Mouse (Mus musculus): ENCODE data around the gene Tldc2. TPM values are rescaled to one million over a fixed set of nuclear protein-coding genes. Genes with fewer than 3 reads are reported as not detected.
A peak's percentile ranks its signal among the peaks of the same experiment; 100 is the strongest.

Tldc2 gene
- polyA plus RNA-seq, 1 experiment: 6.0 TPM

DNA sequence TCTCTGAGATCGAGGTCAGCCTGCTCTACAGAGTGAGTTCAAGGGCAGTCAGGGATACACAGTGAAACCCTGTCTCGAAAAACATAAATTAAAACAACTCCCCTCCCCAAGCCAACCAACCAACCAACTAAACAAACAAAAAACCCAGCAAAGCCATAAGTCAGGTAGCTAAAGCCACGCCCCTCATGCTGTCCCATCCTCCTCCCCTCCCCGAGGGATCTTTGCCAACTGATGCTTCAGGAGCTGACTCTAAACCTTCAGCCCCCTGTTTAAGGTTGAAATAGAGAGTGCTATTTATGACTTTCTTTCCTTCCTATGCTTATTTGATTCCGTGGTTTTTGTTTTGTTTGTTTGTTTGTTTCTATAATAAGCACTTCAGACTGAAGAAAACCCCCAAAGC lies 39.9 kb upstream of the Tldc2 start:
- DNase-seq: peak; percentile 35 to 49
- TF ChIP-seq POLR2A (IDR thresholded peaks at IDR 0.05; ENCODE audit: borderline replicate concordance, insufficient read depth, low read length) (no peak), CTCF (IDR thresholded peaks at IDR 0.05; ENCODE audit: borderline replicate concordance, insufficient read depth, low read depth, low read length) (no peak)
- WGBS: 57% methylated on average over 5 of the region's 5 CpGs
- H3K4me3 ChIP-seq (replicated peaks; ENCODE audit: insufficient read depth, low read depth, low read length): no peak overlapping the region
- H3K27me3 ChIP-seq (ENCODE audit: control insufficient read depth, insufficient read depth, low read length): no peaks in the 10 kb centered on the region
- H3K4me1 ChIP-seq (ENCODE audit: control insufficient read depth, insufficient read depth, low read length): peaks cover 45% of the 10 kb centered on the region
- peak overlapping the region; percentile 57 for H3K27ac ChIP-seq (ENCODE audit: insufficient read depth, low read length)

DNA sequence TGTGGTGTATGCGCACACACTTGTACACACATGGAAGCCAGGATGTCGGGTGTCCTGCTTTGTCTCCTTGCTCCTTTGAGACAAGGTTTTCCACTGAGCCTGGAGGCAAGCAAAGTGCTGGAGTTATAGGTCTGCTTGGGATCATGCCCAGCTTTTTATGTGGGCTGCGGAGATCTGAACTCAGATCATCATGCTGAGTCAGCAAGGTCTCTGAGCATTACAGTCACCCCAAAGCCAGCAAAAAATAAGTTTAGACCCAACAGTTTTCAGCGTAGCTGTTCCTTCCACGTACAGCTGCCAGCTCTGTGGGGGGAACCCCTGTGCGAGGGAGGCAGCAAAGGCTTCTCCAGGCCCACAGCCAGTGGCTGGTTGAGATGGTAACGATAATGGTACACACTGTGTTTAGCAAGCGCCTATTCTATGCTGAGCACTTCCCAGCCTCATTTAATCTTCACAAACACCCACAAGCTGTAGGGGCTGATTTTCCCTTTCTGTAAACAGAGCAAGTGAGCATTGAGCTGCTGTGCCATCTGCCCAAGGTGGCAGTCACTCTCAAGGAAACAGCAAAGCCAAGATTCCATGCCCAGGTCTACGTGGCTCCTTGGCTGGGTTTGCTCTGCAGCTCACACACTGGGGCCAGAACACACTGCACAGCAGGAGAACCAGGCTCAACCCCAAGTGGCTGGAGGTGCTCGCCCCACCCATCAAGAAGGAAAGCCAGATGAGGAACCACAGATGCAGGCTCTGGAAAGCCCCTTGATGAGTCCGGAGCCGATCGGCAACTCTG lies 38.3 kb upstream of the Tldc2 start:
- peak overlapping the region; percentile 77 for H3K27ac ChIP-seq (ENCODE audit: insufficient read depth, low read length)
- no peak overlapping the region for H3K4me3 ChIP-seq (replicated peaks; ENCODE audit: insufficient read depth, low read depth, low read length)
- no peaks in the 10 kb centered on the region for H3K27me3 ChIP-seq (ENCODE audit: control insufficient read depth, insufficient read depth, low read length)
- 19% methylated on average over 13 of the region's 13 CpGs for WGBS
- peak; percentile 74 to 78 for DNase-seq
- H3K4me1 ChIP-seq (ENCODE audit: control insufficient read depth, insufficient read depth, low read length): peaks cover 56% of the 10 kb centered on the region
- no peak for TF ChIP-seq POLR2A (IDR thresholded peaks at IDR 0.05; ENCODE audit: borderline replicate concordance, insufficient read depth, low read length)
- no peak for TF ChIP-seq CTCF (IDR thresholded peaks at IDR 0.05; ENCODE audit: borderline replicate concordance, insufficient read depth, low read depth, low read length)

DNA sequence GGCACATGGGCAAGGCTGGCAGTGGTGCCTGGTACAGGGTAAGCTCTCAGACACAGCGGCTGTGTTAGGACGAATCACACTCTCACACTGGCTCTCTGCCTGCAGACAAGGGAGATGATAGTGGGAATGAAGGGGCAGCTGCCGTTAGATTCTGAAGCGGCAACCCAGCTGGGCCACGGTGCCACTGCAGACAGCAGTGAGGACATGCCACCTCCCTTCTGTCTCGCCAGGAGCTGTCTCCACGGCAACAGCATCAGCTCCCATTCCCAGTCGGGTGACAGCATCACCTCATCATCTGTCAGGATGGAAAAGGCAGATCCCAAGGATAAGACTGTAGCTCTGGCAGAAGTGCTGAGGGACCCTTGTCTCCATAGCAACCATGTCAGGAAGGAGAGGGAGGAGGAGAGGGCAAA lies 37.0 kb upstream of the Tldc2 start:
- DNase-seq: peak; percentile 57 to 64
- Histone ChIP-seq H3K27me3 (ENCODE audit: control insufficient read depth, insufficient read depth, low read length) (no peaks in the 10 kb centered on the region), H3K4me1 (ENCODE audit: control insufficient read depth, insufficient read depth, low read length) (peaks cover 67% of the 10 kb centered on the region), H3K27ac (ENCODE audit: insufficient read depth, low read length) (peak overlapping the region; percentile 15), H3K4me3 (replicated peaks; ENCODE audit: insufficient read depth, low read depth, low read length) (no peak overlapping the region)
- 15% methylated on average over 8 of the region's 8 CpGs for WGBS
- no peak for TF ChIP-seq CTCF (IDR thresholded peaks at IDR 0.05; ENCODE audit: borderline replicate concordance, insufficient read depth, low read depth, low read length)

- Histone ChIP-seq H3K4me1 (ENCODE audit: control insufficient read depth, insufficient read depth, low read length) (peaks cover 76% of the 10 kb centered on the region), H3K4me3 (replicated peaks; ENCODE audit: insufficient read depth, low read depth, low read length) (no peak overlapping the region), H3K27me3 (ENCODE audit: control insufficient read depth, insufficient read depth, low read length) (no peaks in the 10 kb centered on the region), H3K27ac (ENCODE audit: insufficient read depth, low read length) (peak overlapping the region; percentile 68)
- TF ChIP-seq POLR2A (IDR thresholded peaks at IDR 0.05; ENCODE audit: borderline replicate concordance, insufficient read depth, low read length): no peak
- TF ChIP-seq CTCF (IDR thresholded peaks at IDR 0.05; ENCODE audit: borderline replicate concordance, insufficient read depth, low read depth, low read length): no peak
- WGBS: 18% methylated on average over 8 of the region's 8 CpGs
- peak in 1 of 2 experiments; percentile 30 for DNase-seq
Observed at GRCm38 (mm10) chr2:157052448-157052847, 34.4 kb upstream of the Tldc2 start.

DNA sequence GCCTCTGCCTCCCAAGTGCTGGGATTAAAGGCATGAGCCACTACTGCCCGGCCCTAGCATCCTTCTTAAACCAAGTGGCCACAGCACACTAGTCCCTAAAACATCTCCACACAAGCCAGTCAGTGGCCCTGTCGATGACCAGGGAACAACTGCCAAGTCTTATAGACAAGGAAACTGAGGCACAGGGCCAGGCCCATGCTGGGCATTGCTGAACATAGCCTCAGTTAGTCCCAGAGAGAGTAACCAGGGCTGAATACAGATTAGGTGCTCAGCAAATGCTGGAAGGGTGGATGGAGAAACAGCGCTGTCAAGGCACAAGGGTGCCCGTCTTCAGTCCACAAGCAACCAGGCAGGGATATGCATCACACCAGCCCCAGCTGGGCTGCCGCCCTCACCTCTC lies 33.7 kb upstream of the Tldc2 start:
- peaks cover 78% of the 10 kb centered on the region for H3K4me1 ChIP-seq (ENCODE audit: control insufficient read depth, insufficient read depth, low read length)
- no peaks in the 10 kb centered on the region for H3K27me3 ChIP-seq (ENCODE audit: control insufficient read depth, insufficient read depth, low read length)
- peak in 1 of 2 experiments; percentile 53 for DNase-seq
- no peak overlapping the region for H3K4me3 ChIP-seq (replicated peaks; ENCODE audit: insufficient read depth, low read depth, low read length)
- peak overlapping the region; percentile 68 for H3K27ac ChIP-seq (ENCODE audit: insufficient read depth, low read length)
- WGBS: 66% methylated on average over 5 of the region's 5 CpGs
- TF ChIP-seq CTCF (IDR thresholded peaks at IDR 0.05; ENCODE audit: borderline replicate concordance, insufficient read depth, low read depth, low read length) (no peak), POLR2A (IDR thresholded peaks at IDR 0.05; ENCODE audit: borderline replicate concordance, insufficient read depth, low read length) (no peak)

- 75% methylated on average over 4 of the region's 4 CpGs for WGBS
- Histone ChIP-seq H3K4me1 (ENCODE audit: control insufficient read depth, insufficient read depth, low read length) (peaks cover 77% of the 10 kb centered on the region), H3K27me3 (ENCODE audit: control insufficient read depth, insufficient read depth, low read length) (no peaks in the 10 kb centered on the region), H3K4me3 (replicated peaks; ENCODE audit: insufficient read depth, low read depth, low read length) (no peak overlapping the region), H3K27ac (ENCODE audit: insufficient read depth, low read length) (peak overlapping the region; percentile 80)
- DNase-seq: no peak
- TF ChIP-seq POLR2A (IDR thresholded peaks at IDR 0.05; ENCODE audit: borderline replicate concordance, insufficient read depth, low read length) (no peak), CTCF (IDR thresholded peaks at IDR 0.05; ENCODE audit: borderline replicate concordance, insufficient read depth, low read depth, low read length) (0 out of 2 replicates have a peak, but pooled peaks have one; percentile 30)
Observed at GRCm38 (mm10) chr2:157053787-157054186, 33.1 kb upstream of the Tldc2 start.

DNA sequence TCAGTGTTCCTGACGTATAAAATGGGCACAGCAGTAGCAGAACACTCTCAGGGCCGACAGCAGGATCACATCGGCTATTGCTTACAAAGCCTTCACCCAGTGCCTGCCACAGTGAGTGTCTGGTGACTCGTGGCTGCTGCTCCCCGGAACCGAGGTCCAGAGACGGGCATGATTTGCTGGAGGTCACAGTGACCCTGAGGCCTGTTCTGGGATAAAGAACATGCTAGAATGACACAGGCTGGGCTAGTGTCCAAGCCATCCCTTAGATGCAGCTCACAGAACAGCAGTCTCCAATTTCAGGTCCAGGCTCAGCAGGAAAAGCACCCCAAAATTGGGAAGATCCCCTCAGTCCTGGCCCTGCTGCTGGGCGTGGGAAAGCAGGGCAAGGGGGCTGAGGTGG lies 32.6 kb upstream of the Tldc2 start:
- H3K27me3 ChIP-seq (ENCODE audit: control insufficient read depth, insufficient read depth, low read length): no peaks in the 10 kb centered on the region
- H3K4me1 ChIP-seq (ENCODE audit: control insufficient read depth, insufficient read depth, low read length): peaks cover 78% of the 10 kb centered on the region
- peak; percentile 45 to 57 for DNase-seq
- TF ChIP-seq CTCF (IDR thresholded peaks at IDR 0.05; ENCODE audit: borderline replicate concordance, insufficient read depth, low read depth, low read length) (no peak), POLR2A (IDR thresholded peaks at IDR 0.05; ENCODE audit: borderline replicate concordance, insufficient read depth, low read length) (no peak)
- H3K4me3 ChIP-seq (replicated peaks; ENCODE audit: insufficient read depth, low read depth, low read length): no peak overlapping the region
- WGBS: 11% methylated on average over 8 of the region's 8 CpGs
- peak overlapping the region; percentile 80 for H3K27ac ChIP-seq (ENCODE audit: insufficient read depth, low read length)

DNA sequence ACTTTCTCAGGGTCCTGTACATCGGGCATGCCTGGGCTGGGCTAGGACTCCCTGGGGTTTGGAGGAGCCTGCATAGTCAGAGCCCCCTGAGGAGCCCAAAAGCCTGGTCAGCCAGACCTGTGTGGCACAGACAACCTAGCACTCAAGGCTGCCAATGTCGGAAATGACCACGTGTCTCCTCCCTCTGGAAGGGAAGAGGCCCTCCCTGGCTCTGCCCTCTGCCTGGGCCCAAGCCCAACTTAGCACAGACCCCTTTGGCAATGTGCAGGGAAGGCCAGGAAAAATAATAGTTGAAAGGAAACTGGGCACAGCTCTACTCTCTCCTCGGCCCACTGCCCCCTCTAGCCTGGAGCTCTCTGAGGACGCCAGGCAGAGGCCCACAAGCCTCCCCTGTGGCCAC lies 32.0 kb upstream of the Tldc2 start:
- Histone ChIP-seq H3K27me3 (ENCODE audit: control insufficient read depth, insufficient read depth, low read length) (no peaks in the 10 kb centered on the region), H3K27ac (ENCODE audit: insufficient read depth, low read length) (peak overlapping the region; percentile 80), H3K4me3 (replicated peaks; ENCODE audit: insufficient read depth, low read depth, low read length) (no peak overlapping the region), H3K4me1 (ENCODE audit: control insufficient read depth, insufficient read depth, low read length) (peaks cover 78% of the 10 kb centered on the region)
- peak; percentile 69 to 76 for DNase-seq
- TF ChIP-seq POLR2A (IDR thresholded peaks at IDR 0.05; ENCODE audit: borderline replicate concordance, insufficient read depth, low read length) (no peak), CTCF (IDR thresholded peaks at IDR 0.05; ENCODE audit: borderline replicate concordance, insufficient read depth, low read depth, low read length) (no peak)
- WGBS: 5% methylated on average over 5 of the region's 5 CpGs
